Mouse (Mus musculus): Measurements from ENCODE around the gene Mdm4. TPM values are rescaled to one million over a fixed set of nuclear protein-coding genes. Genes with fewer than 3 reads are reported as not detected.

Gene Mdm4
- polyA plus RNA-seq, 1 experiment from 2014 or later = 36.5 TPM

- Histone ChIP-seq H3K27me3 (ENCODE audit: control insufficient read depth, insufficient read depth, low read length) (no peaks in the 10 kb centered on the region), H3K36me3 (ENCODE audit: control insufficient read depth, insufficient read depth, low read length) (no peaks in the 10 kb centered on the region), H3K9ac (ENCODE audit: low read length) (no peak overlapping the region), H3K4me1 (ENCODE audit: control insufficient read depth, insufficient read depth, low read length) (no peaks in the 10 kb centered on the region), H3K4me2 (no peak overlapping the region), H3K4me3 (ENCODE audit: low read depth, low read length) (no peak overlapping the region), H3K9me3 (ENCODE audit: control insufficient read depth, low read length) (no peaks in the 10 kb centered on the region), H3K27ac (ENCODE audit: low read depth, low read length) (no peak overlapping the region)
- no peak for DNase-seq (ENCODE audit: low spot score, missing footprints)
- no peak for ATAC-seq (ENCODE audit: low FRiP score)
- WGBS = 82% methylated on average over 5 of the region's 5 CpGs
Measured at GRCm38 (mm10) chr1:132956809-132957208, 73.6 kb downstream of the Mdm4 start.

GRCm38 (mm10) chr1:132947811-132948210 is 82.5 kb downstream of the Mdm4 start:
- H3K27ac ChIP-seq (ENCODE audit: low read depth, low read length) = no peak overlapping the region
- H3K9ac ChIP-seq (ENCODE audit: low read length) = no peak overlapping the region
- H3K4me3 ChIP-seq (ENCODE audit: low read depth, low read length) = no peak overlapping the region
- WGBS = 45% methylated on average over 7 of the region's 7 CpGs
- no peaks in the 10 kb centered on the region for H3K36me3 ChIP-seq (ENCODE audit: control insufficient read depth, insufficient read depth, low read length)
- no peaks in the 10 kb centered on the region for H3K4me1 ChIP-seq (ENCODE audit: control insufficient read depth, insufficient read depth, low read length)
- DNase-seq (ENCODE audit: low spot score, missing footprints) (no peak), ATAC-seq (ENCODE audit: low FRiP score) (no peak)
- H3K27me3 ChIP-seq (ENCODE audit: control insufficient read depth, insufficient read depth, low read length) = no peaks in the 10 kb centered on the region
- H3K9me3 ChIP-seq (ENCODE audit: control insufficient read depth, low read length) = no peaks in the 10 kb centered on the region
- H3K4me2 ChIP-seq = no peak overlapping the region

GRCm38 (mm10) chr1:132945826-132946225 is 84.5 kb downstream of the Mdm4 start:
- WGBS = 75% methylated on average over 8 of the region's 8 CpGs
- no peak overlapping the region for H3K9ac ChIP-seq (ENCODE audit: low read length)
- no peaks in the 10 kb centered on the region for H3K36me3 ChIP-seq (ENCODE audit: control insufficient read depth, insufficient read depth, low read length)
- H3K4me1 ChIP-seq (ENCODE audit: control insufficient read depth, insufficient read depth, low read length) = no peaks in the 10 kb centered on the region
- no peak for ATAC-seq (ENCODE audit: low FRiP score)
- H3K9me3 ChIP-seq (ENCODE audit: control insufficient read depth, low read length) = no peaks in the 10 kb centered on the region
- H3K27me3 ChIP-seq (ENCODE audit: control insufficient read depth, insufficient read depth, low read length) = no peaks in the 10 kb centered on the region
- H3K27ac ChIP-seq (ENCODE audit: low read depth, low read length) = no peak overlapping the region
- no peak overlapping the region for H3K4me3 ChIP-seq (ENCODE audit: low read depth, low read length)
- no peak overlapping the region for H3K4me2 ChIP-seq
- DNase-seq (ENCODE audit: low spot score, missing footprints) = no peak

GRCm38 (mm10) chr1:132938975-132939374 is 91.4 kb downstream of the Mdm4 start:
- Histone ChIP-seq H3K27ac (ENCODE audit: low read depth, low read length) (no peak overlapping the region), H3K9me3 (ENCODE audit: control insufficient read depth, low read length) (no peaks in the 10 kb centered on the region), H3K4me1 (ENCODE audit: control insufficient read depth, insufficient read depth, low read length) (peaks cover 3% of the 10 kb centered on the region), H3K36me3 (ENCODE audit: control insufficient read depth, insufficient read depth, low read length) (no peaks in the 10 kb centered on the region; the same call in 1 of the 2 replicates), H3K4me2 (no peak overlapping the region), H3K27me3 (ENCODE audit: control insufficient read depth, insufficient read depth, low read length) (no peaks in the 10 kb centered on the region), H3K9ac (ENCODE audit: low read length) (no peak overlapping the region), H3K4me3 (ENCODE audit: low read depth, low read length) (no peak overlapping the region)
- 82% methylated on average over 8 of the region's 8 CpGs for WGBS
- DNase-seq (ENCODE audit: low spot score, missing footprints) (peak; percentile 75), ATAC-seq (ENCODE audit: low FRiP score) (no peak)

GRCm38 (mm10) chr1:132937296-132938030 is 92.9 kb downstream of the Mdm4 start:
- 87% methylated on average over 26 of the region's 26 CpGs for WGBS
- no peak overlapping the region for H3K27ac ChIP-seq (ENCODE audit: low read depth, low read length)
- no peaks in the 10 kb centered on the region; the same call in 1 of the 2 replicates for H3K36me3 ChIP-seq (ENCODE audit: control insufficient read depth, insufficient read depth, low read length)
- ATAC-seq (ENCODE audit: low FRiP score) (no peak), DNase-seq (ENCODE audit: low spot score, missing footprints) (peak; percentile 39)
- no peaks in the 10 kb centered on the region for H3K9me3 ChIP-seq (ENCODE audit: control insufficient read depth, low read length)
- no peak overlapping the region for H3K4me3 ChIP-seq (ENCODE audit: low read depth, low read length)
- H3K4me1 ChIP-seq (ENCODE audit: control insufficient read depth, insufficient read depth, low read length) = peaks cover 3% of the 10 kb centered on the region
- no peaks in the 10 kb centered on the region for H3K27me3 ChIP-seq (ENCODE audit: control insufficient read depth, insufficient read depth, low read length)
- no peak overlapping the region for H3K9ac ChIP-seq (ENCODE audit: low read length)
- no peak overlapping the region for H3K4me2 ChIP-seq

- Histone ChIP-seq H3K4me1 (ENCODE audit: control insufficient read depth, insufficient read depth, low read length) (peaks cover 3% of the 10 kb centered on the region), H3K4me3 (ENCODE audit: low read depth, low read length) (no peak overlapping the region), H3K27ac (ENCODE audit: low read depth, low read length) (no peak overlapping the region), H3K4me2 (no peak overlapping the region), H3K9ac (ENCODE audit: low read length) (no peak overlapping the region), H3K9me3 (ENCODE audit: control insufficient read depth, low read length) (no peaks in the 10 kb centered on the region), H3K36me3 (ENCODE audit: control insufficient read depth, insufficient read depth, low read length) (no peaks in the 10 kb centered on the region; the same call in 1 of the 2 replicates), H3K27me3 (ENCODE audit: control insufficient read depth, insufficient read depth, low read length) (no peaks in the 10 kb centered on the region)
- peak; percentile 77; the same call in 1 of the 2 replicates for ATAC-seq (ENCODE audit: low FRiP score)
- WGBS = 42% methylated on average over 7 of the region's 7 CpGs
- DNase-seq (ENCODE audit: low spot score, missing footprints) = peak; percentile 86
Measured at GRCm38 (mm10) chr1:132934856-132935255, 95.5 kb downstream of the Mdm4 start.

- no peak overlapping the region for H3K9ac ChIP-seq (ENCODE audit: low read length)
- H3K36me3 ChIP-seq (ENCODE audit: control insufficient read depth, insufficient read depth, low read length) = no peaks in the 10 kb centered on the region
- H3K4me3 ChIP-seq (ENCODE audit: low read depth, low read length) = no peak overlapping the region
- no peaks in the 10 kb centered on the region for H3K27me3 ChIP-seq (ENCODE audit: control insufficient read depth, insufficient read depth, low read length)
- H3K4me2 ChIP-seq = no peak overlapping the region
- DNase-seq (ENCODE audit: low spot score, missing footprints) (no peak), ATAC-seq (ENCODE audit: low FRiP score) (no peak)
- 85% methylated on average over 2 of the region's 2 CpGs for WGBS
- H3K9me3 ChIP-seq (ENCODE audit: control insufficient read depth, low read length) = no peaks in the 10 kb centered on the region
- H3K27ac ChIP-seq (ENCODE audit: low read depth, low read length) = no peak overlapping the region
- H3K4me1 ChIP-seq (ENCODE audit: control insufficient read depth, insufficient read depth, low read length) = peaks cover 6% of the 10 kb centered on the region
Measured at GRCm38 (mm10) chr1:132932421-132932820, 97.9 kb downstream of the Mdm4 start.

- ATAC-seq (ENCODE audit: low FRiP score) = no peak
- no peak for DNase-seq (ENCODE audit: low spot score, missing footprints)
- Histone ChIP-seq H3K4me2 (no peak overlapping the region), H3K9me3 (ENCODE audit: control insufficient read depth, low read length) (no peaks in the 10 kb centered on the region), H3K27ac (ENCODE audit: low read depth, low read length) (no peak overlapping the region), H3K4me1 (ENCODE audit: control insufficient read depth, insufficient read depth, low read length) (peaks cover 6% of the 10 kb centered on the region), H3K36me3 (ENCODE audit: control insufficient read depth, insufficient read depth, low read length) (no peaks in the 10 kb centered on the region), H3K4me3 (ENCODE audit: low read depth, low read length) (no peak overlapping the region), H3K9ac (ENCODE audit: low read length) (no peak overlapping the region), H3K27me3 (ENCODE audit: control insufficient read depth, insufficient read depth, low read length) (no peaks in the 10 kb centered on the region)
- 75% methylated on average over 4 of the region's 4 CpGs for WGBS
Measured at GRCm38 (mm10) chr1:132930291-132930690, 100.1 kb downstream of the Mdm4 start.

- DNase-seq (ENCODE audit: low spot score, missing footprints) = no peak
- 69% methylated on average over 3 of the region's 3 CpGs for WGBS
- no peaks in the 10 kb centered on the region for H3K9me3 ChIP-seq (ENCODE audit: control insufficient read depth, low read length)
- H3K36me3 ChIP-seq (ENCODE audit: control insufficient read depth, insufficient read depth, low read length) = no peaks in the 10 kb centered on the region
- no peak for ATAC-seq (ENCODE audit: low FRiP score)
- no peak overlapping the region for H3K27ac ChIP-seq (ENCODE audit: low read depth, low read length)
- H3K27me3 ChIP-seq (ENCODE audit: control insufficient read depth, insufficient read depth, low read length) = no peaks in the 10 kb centered on the region
- H3K4me2 ChIP-seq = no peak overlapping the region
- 0 out of 2 replicates have a peak, but pooled peaks cover 3% of the 10 kb centered on the region for H3K4me1 ChIP-seq (ENCODE audit: control insufficient read depth, insufficient read depth, low read length)
- H3K4me3 ChIP-seq (ENCODE audit: low read depth, low read length) = no peak overlapping the region
- H3K9ac ChIP-seq (ENCODE audit: low read length) = no peak overlapping the region
Measured at GRCm38 (mm10) chr1:132928907-132929250, 101.5 kb downstream of the Mdm4 start.
